ENCODE assay signal across 25 mouse cellular contexts in the genomic region with DNA sequence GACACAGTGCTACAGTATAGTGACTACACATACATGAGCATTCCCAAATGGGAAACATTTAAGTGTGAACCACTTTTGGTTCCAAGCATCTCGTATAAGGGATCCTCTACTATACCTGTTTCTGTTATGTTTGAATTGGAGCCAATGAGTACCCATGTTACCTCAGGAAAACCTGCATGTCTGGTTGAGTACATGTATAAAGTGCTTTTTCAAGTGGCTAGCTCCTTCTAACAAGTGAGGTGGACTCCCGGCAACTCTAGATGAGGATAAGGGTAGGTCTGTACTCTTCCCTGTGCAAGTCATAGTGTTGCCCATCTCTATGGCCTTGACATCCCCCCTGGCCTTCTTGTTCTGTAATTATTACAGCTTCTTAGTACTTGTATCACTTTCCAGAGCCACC. TPM values are rescaled to one million over a fixed set of nuclear protein-coding genes. Genes with fewer than 3 reads are reported as not detected.
DNase-seq lines count a peak whose midpoint lies in the region; ATAC-seq and TF ChIP-seq lines count a peak whose summit lies in the region.
"Had no signal": no experiment of that assay in that cellular context is flagged by ENCODE, and none has a peak within 500 bp of the region (broad histone marks: within the 10 kb centered on the region; RNA-seq: fewer than 3 reads in every experiment).

No protein-coding gene starts in this region.

- 46% methylated on average over 2 of the region's 2 CpGs for WGBS in lung, embryonic 14.5 days
- 73% methylated on average over 2 of the region's 2 CpGs for WGBS in lung, adult 2 months
- WGBS in lung, postnatal 0 days, result 62% methylated on average over 2 of the region's 2 CpGs

- no peak for TF ChIP-seq POLR2A in lung, adult 2 months (IDR thresholded peaks at IDR 0.05; ENCODE audit: borderline replicate concordance, extremely low read depth, low read depth, low read length)

- peaks cover 8% of the 10 kb centered on the region; the same call in 1 of the 2 replicates for H3K4me1 ChIP-seq in lung, embryonic 14.5 days (ENCODE audit: insufficient read depth)
- H3K4me1 ChIP-seq in lung, adult 2 months (ENCODE audit: control insufficient read depth, insufficient read depth, low read length), result peaks cover 4% of the 10 kb centered on the region; the same call in 1 of the 2 replicates
- H3K4me1 ChIP-seq in lung, postnatal 0 days (ENCODE audit: insufficient read depth, low read depth, low read length), result no peaks in the 10 kb centered on the region
- H3K4me1 ChIP-seq: embryonic facial prominence, embryonic 10.5 days; embryonic facial prominence, embryonic 13.5 days had no signal

- H3K9me3 ChIP-seq in lung, embryonic 14.5 days (ENCODE audit: low read depth, low read length), result no peaks in the 10 kb centered on the region
- no peaks in the 10 kb centered on the region for H3K9me3 ChIP-seq in lung, postnatal 0 days (ENCODE audit: low read length)
- H3K9me3 ChIP-seq: embryonic facial prominence, embryonic 10.5 days; embryonic facial prominence, embryonic 13.5 days; hindbrain, embryonic 12.5 days; hindbrain, embryonic 15.5 days; intestine, embryonic 15.5 days had no signal

- peak; percentile 16; the same call in 1 of the 2 replicates for ATAC-seq in lung, embryonic 14.5 days (ENCODE audit: insufficient read depth)
- peak; percentile 72 for ATAC-seq in lung, postnatal 0 days
- ATAC-seq in inflammation-experienced regulatory T-cells, adult 6 months, result peak; percentile 1
- no peak for ATAC-seq in erythroid progenitor cell, adult 5-6 weeks (replicated peaks; ENCODE audit: low FRiP score, poor library complexity, severe bottlenecking)
- ATAC-seq: intestine, embryonic 15.5 days had no signal

- H3K27me3 ChIP-seq in lung, embryonic 14.5 days (ENCODE audit: insufficient read depth, low read length), result no peaks in the 10 kb centered on the region
- H3K27me3 ChIP-seq in lung, postnatal 0 days (replicated peaks; ENCODE audit: insufficient read depth, low read length), result no peaks in the 10 kb centered on the region
- H3K27me3 ChIP-seq: CH12.LX; embryonic facial prominence, embryonic 13.5 days; hindbrain, embryonic 12.5 days; hindbrain, embryonic 15.5 days; intestine, embryonic 15.5 days; Patski had no signal

- no peaks in the 10 kb centered on the region for H3K36me3 ChIP-seq in lung, embryonic 14.5 days (ENCODE audit: insufficient read depth)
- H3K36me3 ChIP-seq in lung, postnatal 0 days (ENCODE audit: insufficient read depth, low read length), result no peaks in the 10 kb centered on the region
- H3K36me3 ChIP-seq: embryonic facial prominence, embryonic 10.5 days; embryonic facial prominence, embryonic 13.5 days; G1E; hindbrain, embryonic 12.5 days; hindbrain, embryonic 15.5 days; intestine, embryonic 15.5 days had no signal

- no peak overlapping the region for H3K27ac ChIP-seq in lung, embryonic 14.5 days (ENCODE audit: low read depth)
- no peak overlapping the region for H3K27ac ChIP-seq in lung, postnatal 0 days (ENCODE audit: low read length)
- H3K27ac ChIP-seq: embryonic facial prominence, embryonic 10.5 days; embryonic facial prominence, embryonic 13.5 days; gastrocnemius, adult 2 months; hindbrain, embryonic 12.5 days; hindbrain, embryonic 15.5 days; intestine, embryonic 15.5 days had no signal

- no peak for TF ChIP-seq CTCF in lung, embryonic 14.5 days (IDR thresholded peaks at IDR 0.05; ENCODE audit: low read depth)
- TF ChIP-seq CTCF in lung, adult 2 months (IDR thresholded peaks at IDR 0.05; ENCODE audit: insufficient read depth, low read length), result no peak
- TF ChIP-seq CTCF in lung, postnatal 0 days (IDR thresholded peaks at IDR 0.05), result no peak

- TF ChIP-seq EP300 in lung, postnatal 0 days (IDR thresholded peaks at IDR 0.05), result no peak

- H3K4me3 ChIP-seq in lung, embryonic 14.5 days (ENCODE audit: low read depth, low read length), result no peak overlapping the region
- no peak overlapping the region for H3K4me3 ChIP-seq in lung, adult 2 months (replicated peaks; ENCODE audit: extremely low read depth, low read depth, low read length)
- H3K4me3 ChIP-seq in lung, postnatal 0 days (ENCODE audit: low read depth, low read length), result no peak overlapping the region
- H3K4me3 ChIP-seq: embryonic facial prominence, embryonic 10.5 days; embryonic facial prominence, embryonic 13.5 days; erythroblast, embryonic 14.5 days; gastrocnemius, adult 2 months; hindbrain, embryonic 12.5 days; hindbrain, embryonic 15.5 days; intestine, embryonic 15.5 days had no signal

- H3K9ac ChIP-seq in lung, embryonic 14.5 days, result no peak overlapping the region
- no peak overlapping the region for H3K9ac ChIP-seq in lung, postnatal 0 days (replicated peaks; ENCODE audit: low read depth)
- H3K9ac ChIP-seq: embryonic facial prominence, embryonic 13.5 days; hindbrain, embryonic 12.5 days; hindbrain, embryonic 15.5 days; intestine, embryonic 15.5 days had no signal

- H3K4me2 ChIP-seq in lung, embryonic 14.5 days, result no peak overlapping the region
- 0 out of 2 replicates have a peak overlapping the region, but pooled peaks have one; percentile 17 for H3K4me2 ChIP-seq in lung, postnatal 0 days (replicated peaks; ENCODE audit: low read depth, low read length)
- H3K4me2 ChIP-seq: embryonic facial prominence, embryonic 13.5 days; heart, embryonic 11.5 days; hindbrain, embryonic 12.5 days; hindbrain, embryonic 15.5 days; intestine, embryonic 15.5 days had no signal

- peak; percentile 23 for DNase-seq in lung, embryonic 14.5 days
- DNase-seq in lung, adult 2 months, result no peak
- peak; percentile 63 for DNase-seq in lung, postnatal 0 days (ENCODE audit: low spot score)
- no peak for DNase-seq in lung, postnatal 36 days
- DNase-seq in right cerebral cortex, postnatal 10 days (ENCODE audit: low spot score in 2 of 2), result no peak
- DNase-seq: adrenal gland, postnatal 10 days; cerebellum, adult 11 months; cerebellum, adult 8-10 months; cerebellum, postnatal 10 days; cerebellum, postnatal 36 days; embryo, embryonic 11 days; gastrocnemius, adult 2 months; gastrocnemius, postnatal 14 days had no signal

RNA-seq across cellular contexts. Expression of gene Atp10a, which starts 31.0 kb away (rescaled TPM):
- polyA plus RNA-seq in lung, embryonic 14.5 days (2014; fragmentation: Nextera tagmentation; extraction: Ambion mirVana), result 3.8 and 4.6 TPM in 2 replicates
- 8.6 and 8.9 TPM in 2 replicates for polyA plus RNA-seq in lung, adult 2 months (2012; rRNA removed)
- polyA plus RNA-seq in lung, postnatal 0 days (2015; fragmentation: Nextera tagmentation; extraction: Ambion mirVana), result 2.0 and 2.5 TPM in 2 replicates
- 1 to 10 TPM; 5.3 to 7.9 (median 5.9) TPM for polyA plus RNA-seq in inflammation-experienced regulatory T-cells, adult 6 months (2017; shearing (Covaris generic))
- total RNA-seq in erythroid progenitor cell, adult 5-6 weeks (2015; ENCODE audit: low replicate concordance), result 1.7 and 2.5 TPM in 2 replicates
- 0.90 TPM in 1 of 2 replicates, not detected in the other for total RNA-seq in erythroid progenitor cell, adult 5-6 weeks (2017; ENCODE audit: low replicate concordance)
- total RNA-seq: CH12.LX, G1E had no signal
- polyA plus RNA-seq: erythroblast, embryonic 14.5 days; G1E had no signal

Comparison
In these comparisons a context has a peak if more than half of its experiments do, and no peak if none do; other contexts are left out.
1. DNase-seq: peak in lung, embryonic 14.5 days (single experiment) and lung, postnatal 0 days (single experiment); none in lung, adult 2 months (single experiment), lung, postnatal 36 days (single experiment) and right cerebral cortex, postnatal 10 days (0 of 2).